Mouse (Mus musculus) cortical plate, adult 2 months (tissue): Measurements from ENCODE around the gene Vstm2l.

Source experiments
- CTCF ChIP-seq: fragments of 200-500 bp; IDR thresholded peaks from 2 replicates; pipeline ENCODE4 v1.5.1; 2011; ENCODE audit warnings: mild to moderate bottlenecking, control low read depth, low read length; ENCODE audit not compliant: insufficient read depth; ENCODE audit errors: extremely low read depth
- POLR2A ChIP-seq: fragments of 200-500 bp; IDR thresholded peaks from 2 replicates; pipeline ENCODE4 v1.6.1; 2011; ENCODE audit warnings: mild to moderate bottlenecking, low read length, control low read depth; ENCODE audit not compliant: insufficient read depth; ENCODE audit errors: extremely low read depth

DNA sequence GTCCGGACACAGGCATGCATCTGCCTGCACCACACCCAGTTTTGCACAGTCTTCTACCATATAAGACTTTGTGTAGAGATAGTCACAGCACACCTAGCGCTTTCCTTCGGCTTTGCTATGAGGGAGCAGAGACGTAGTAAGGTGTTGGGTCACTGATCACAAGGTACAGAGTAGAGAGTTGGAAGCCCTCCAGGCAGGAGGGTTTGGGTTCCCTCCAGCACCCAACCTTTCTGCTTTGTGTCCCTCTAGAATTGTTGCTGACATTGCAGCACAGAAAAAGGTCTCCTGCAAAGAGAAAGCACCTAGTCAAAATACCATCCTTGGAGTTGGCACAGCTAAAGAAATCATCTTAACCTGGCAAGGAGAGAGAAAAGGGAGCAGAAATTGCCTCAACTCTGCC is 78.0 kb downstream of the Vstm2l start:
- TF ChIP-seq CTCF (no peak), POLR2A (no peak)
